Mouse (Mus musculus): ENCODE measurements around the gene Agfg2. TPM values are rescaled to one million over a fixed set of nuclear protein-coding genes. Genes with fewer than 3 reads are reported as not detected.
"Not testable (repeated sequence)": the region's sequence is repeated elsewhere in the genome, so short reads cannot be mapped to it uniquely, and the experiment has no call there.

Agfg2 gene
- 16.8 and 19.0 TPM in 2 replicates for polyA plus RNA-seq (2015; fragmentation: Nextera tagmentation; extraction: Ambion mirVana)

DNA sequence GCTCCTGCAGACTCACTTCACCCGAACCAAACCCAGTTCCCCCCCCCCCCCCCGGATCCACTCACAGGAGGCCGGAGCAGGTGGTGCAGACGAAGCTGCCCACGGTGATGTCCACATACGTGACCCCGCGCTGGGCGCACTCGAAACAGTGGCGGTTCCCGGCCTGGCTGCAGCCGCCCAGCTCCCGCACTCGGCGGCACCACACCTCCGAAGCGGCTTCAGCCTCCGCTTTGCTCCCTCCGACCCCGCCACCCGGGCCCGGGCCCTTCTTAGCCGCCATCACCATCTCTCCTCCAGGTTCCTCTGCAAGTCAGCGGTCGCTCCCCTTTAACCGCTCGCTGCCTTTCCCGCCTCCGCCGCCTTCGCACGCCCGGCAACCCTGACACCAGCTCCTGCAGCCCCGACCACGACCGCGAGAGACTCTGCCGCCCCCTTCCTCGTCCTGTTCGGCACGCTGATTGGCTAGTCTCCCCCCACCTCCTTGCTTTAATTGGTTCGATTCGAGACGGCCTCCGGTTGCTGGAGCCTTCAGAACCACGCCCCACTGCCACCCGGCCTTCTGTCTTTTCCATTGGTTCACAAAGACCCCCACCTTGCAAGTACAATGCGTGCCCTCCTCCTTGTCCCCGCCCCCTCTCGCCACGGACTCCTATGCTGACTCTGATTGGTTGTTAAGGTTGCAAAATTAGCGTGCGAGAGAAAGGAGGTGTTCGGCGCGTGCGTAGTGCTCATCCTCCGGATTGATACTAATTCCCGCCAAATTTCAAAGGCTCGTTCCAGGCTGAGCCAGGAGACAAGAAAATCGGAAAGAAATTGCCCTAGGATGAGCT lies at the start of gene Agfg2:
Gene Agfg2, minus strand, starts transcription at position 433 of the 830 bp plus-strand sequence.
- WGBS, result under 1% methylated on average over 45 of the region's 62 CpGs
- Histone ChIP-seq H3K27ac (ENCODE audit: low read depth, low read length) (peak within 1 kb of the TSS; percentile 55), H3K9ac (ENCODE audit: low read depth, low read length) (peak within 1 kb of the TSS; percentile 55), H3K9me3 (ENCODE audit: control insufficient read depth) (no peaks in the 10 kb centered on the region), H3K36me3 (ENCODE audit: control insufficient read depth, insufficient read depth) (no peaks in the 10 kb centered on the region), H3K4me2 (replicated peaks; ENCODE audit: low read depth) (peak within 1 kb of the TSS; percentile 93), H3K4me1 (replicated peaks; ENCODE audit: control insufficient read depth, insufficient read depth, low read length) (0 out of 2 replicates have a peak, but pooled peaks cover 2% of the 10 kb centered on the region), H3K27me3 (replicated peaks; ENCODE audit: control insufficient read depth, insufficient read depth, low read length) (no peaks in the 10 kb centered on the region), H3K4me3 (ENCODE audit: low read depth, low read length) (peak within 1 kb of the TSS; percentile 69)
- peak; percentile 46 for TF ChIP-seq CTCF (IDR thresholded peaks at IDR 0.05; ENCODE audit: low read depth)
- ATAC-seq, result peak; percentile 96

DNA sequence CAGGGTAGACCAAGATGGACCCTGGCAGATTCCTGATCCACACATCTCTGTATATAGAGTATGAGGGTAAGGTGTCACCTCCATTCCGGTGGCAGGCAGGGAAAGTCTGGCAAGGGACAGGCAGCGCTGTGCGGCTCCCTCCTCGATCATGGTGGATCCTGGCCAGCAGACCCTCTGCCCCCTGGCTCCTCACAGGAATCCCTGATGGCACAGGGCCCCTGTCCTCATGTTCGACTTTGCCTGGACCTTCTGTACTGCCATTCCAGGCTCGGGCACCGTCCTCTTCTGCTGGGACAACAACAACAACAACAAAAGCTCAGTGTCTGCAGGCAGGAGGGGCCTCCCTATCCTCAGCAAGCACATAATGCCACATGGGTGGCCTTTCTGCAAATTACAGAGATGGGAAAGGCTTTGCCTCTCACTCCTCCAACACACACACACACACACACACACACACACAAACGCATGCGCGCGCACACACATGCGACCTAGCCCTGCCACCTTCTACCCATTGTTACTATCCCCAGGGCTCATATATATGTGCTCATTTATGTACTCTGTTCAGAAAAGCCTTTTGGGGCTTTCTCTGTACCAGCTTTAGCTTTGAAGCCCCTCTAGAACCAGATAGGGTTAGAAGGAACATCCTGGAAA lies 49.2 kb upstream of the Agfg2 start:
- no peak for ATAC-seq
- Histone ChIP-seq H3K4me3 (ENCODE audit: low read depth, low read length) (no peak overlapping the region), H3K36me3 (ENCODE audit: control insufficient read depth, insufficient read depth) (peaks cover 20% of the 10 kb centered on the region; the same call in 1 of the 2 replicates), H3K27ac (ENCODE audit: low read depth, low read length) (no peak overlapping the region), H3K4me2 (replicated peaks; ENCODE audit: low read depth) (no peak overlapping the region), H3K4me1 (replicated peaks; ENCODE audit: control insufficient read depth, insufficient read depth, low read length) (no peaks in the 10 kb centered on the region), H3K27me3 (replicated peaks; ENCODE audit: control insufficient read depth, insufficient read depth, low read length) (no peaks in the 10 kb centered on the region), H3K9me3 (ENCODE audit: control insufficient read depth) (no peaks in the 10 kb centered on the region), H3K9ac (ENCODE audit: low read depth, low read length) (no peak overlapping the region)
- WGBS, result 83% methylated on average over 12 of the region's 12 CpGs
- no peak for TF ChIP-seq CTCF (IDR thresholded peaks at IDR 0.05; ENCODE audit: low read depth)

DNA sequence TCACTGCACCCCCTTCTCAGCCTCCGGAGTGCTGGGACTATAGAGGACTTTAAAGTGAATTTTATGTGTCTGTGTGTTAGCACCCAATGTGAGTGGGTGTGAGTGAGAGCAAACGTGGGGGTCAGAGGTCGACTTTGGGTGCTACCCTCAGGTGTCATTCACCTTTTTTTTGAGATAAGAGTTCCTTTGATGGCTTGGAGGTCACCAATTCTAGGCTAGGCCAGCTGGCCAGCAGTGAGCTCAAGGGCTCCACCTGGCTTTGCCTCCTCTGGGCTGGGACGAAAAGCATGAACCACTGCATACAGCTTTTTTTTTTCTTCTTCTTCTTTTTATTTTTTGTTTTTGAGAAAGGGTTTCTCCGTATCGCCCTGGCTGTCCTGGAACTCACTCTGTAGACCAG lies 42.2 kb upstream of the Agfg2 start:
- WGBS, result 54% methylated on average over 6 of the region's 6 CpGs
- peak; percentile 47 for TF ChIP-seq CTCF (IDR thresholded peaks at IDR 0.05; ENCODE audit: low read depth)
- no peaks in the 10 kb centered on the region for H3K27me3 ChIP-seq (replicated peaks; ENCODE audit: control insufficient read depth, insufficient read depth, low read length)
- H3K9me3 ChIP-seq (ENCODE audit: control insufficient read depth), result no peaks in the 10 kb centered on the region
- H3K27ac ChIP-seq (ENCODE audit: low read depth, low read length), result no peak overlapping the region
- H3K4me2 ChIP-seq (replicated peaks; ENCODE audit: low read depth), result no peak overlapping the region
- H3K9ac ChIP-seq (ENCODE audit: low read depth, low read length), result no peak overlapping the region
- H3K36me3 ChIP-seq (ENCODE audit: control insufficient read depth, insufficient read depth), result no peaks in the 10 kb centered on the region
- no peak for ATAC-seq
- H3K4me3 ChIP-seq (ENCODE audit: low read depth, low read length), result no peak overlapping the region
- H3K4me1 ChIP-seq (replicated peaks; ENCODE audit: control insufficient read depth, insufficient read depth, low read length), result no peaks in the 10 kb centered on the region

DNA sequence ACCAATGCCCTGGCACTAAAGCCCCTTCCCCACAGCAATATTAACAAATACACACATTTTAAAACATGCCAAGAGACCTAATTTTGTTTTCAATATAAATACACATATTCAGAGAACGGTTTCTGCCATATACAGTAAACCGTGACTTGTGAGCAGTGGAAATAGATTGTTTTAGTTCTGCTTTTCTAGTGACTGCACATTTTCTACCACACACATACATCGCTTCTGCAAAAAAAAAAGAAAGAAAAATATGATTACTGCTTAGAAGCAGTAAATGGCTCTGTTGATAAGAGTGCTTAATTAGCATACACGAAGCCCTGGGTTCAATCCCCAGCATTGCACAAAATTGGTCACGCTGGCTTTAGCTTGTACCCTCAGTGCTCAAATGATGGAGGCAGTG lies 39.3 kb upstream of the Agfg2 start:
- H3K9ac ChIP-seq (ENCODE audit: low read depth, low read length), result no peak overlapping the region
- H3K36me3 ChIP-seq (ENCODE audit: control insufficient read depth, insufficient read depth), result no peaks in the 10 kb centered on the region
- 81% methylated on average over 5 of the region's 5 CpGs for WGBS
- no peaks in the 10 kb centered on the region for H3K9me3 ChIP-seq (ENCODE audit: control insufficient read depth)
- H3K27ac ChIP-seq (ENCODE audit: low read depth, low read length), result no peak overlapping the region
- H3K27me3 ChIP-seq (replicated peaks; ENCODE audit: control insufficient read depth, insufficient read depth, low read length), result no peaks in the 10 kb centered on the region
- H3K4me2 ChIP-seq (replicated peaks; ENCODE audit: low read depth), result no peak overlapping the region
- H3K4me3 ChIP-seq (ENCODE audit: low read depth, low read length), result no peak overlapping the region
- H3K4me1 ChIP-seq (replicated peaks; ENCODE audit: control insufficient read depth, insufficient read depth, low read length), result no peaks in the 10 kb centered on the region
- ATAC-seq, result no peak
- no peak for TF ChIP-seq CTCF (IDR thresholded peaks at IDR 0.05; ENCODE audit: low read depth)

GRCm38 (mm10) chr5:137720558-137721164 lies 36.1 kb upstream of the Agfg2 start:
- H3K9ac ChIP-seq (ENCODE audit: low read depth, low read length); H3K9me3 ChIP-seq (ENCODE audit: control insufficient read depth); H3K4me1 ChIP-seq (replicated peaks; ENCODE audit: control insufficient read depth, insufficient read depth, low read length); H3K27me3 ChIP-seq (replicated peaks; ENCODE audit: control insufficient read depth, insufficient read depth, low read length); H3K36me3 ChIP-seq (ENCODE audit: control insufficient read depth, insufficient read depth); H3K4me3 ChIP-seq (ENCODE audit: low read depth, low read length); H3K27ac ChIP-seq (ENCODE audit: low read depth, low read length): not testable (repeated sequence)
- ATAC-seq, result peak; percentile 76
- WGBS, result 8% methylated on average over 9 of the region's 16 CpGs
- peak overlapping the region; percentile 61 for H3K4me2 ChIP-seq (replicated peaks; ENCODE audit: low read depth)

DNA sequence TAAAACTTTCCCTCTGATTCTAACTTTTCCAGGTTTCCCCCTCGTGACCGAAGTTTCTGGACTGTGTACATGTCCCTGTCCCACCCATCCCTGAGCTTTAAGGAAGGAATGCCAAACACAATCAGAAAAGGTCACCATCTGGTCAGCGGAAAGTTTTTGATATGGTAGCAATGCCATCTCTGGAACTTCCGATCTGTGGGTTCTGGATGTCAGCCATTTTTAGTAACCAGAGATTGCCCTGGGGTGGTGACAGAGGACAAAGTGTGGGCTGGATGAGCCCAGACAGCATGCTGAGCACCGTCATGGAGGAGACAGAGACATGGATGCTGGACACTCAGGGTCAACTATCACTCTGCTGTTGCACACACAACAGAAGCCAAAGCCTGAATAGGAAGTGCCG lies 34.6 kb upstream of the Agfg2 start:
- no peak for ATAC-seq
- H3K27me3 ChIP-seq (replicated peaks; ENCODE audit: control insufficient read depth, insufficient read depth, low read length), result no peaks in the 10 kb centered on the region
- no peak overlapping the region for H3K27ac ChIP-seq (ENCODE audit: low read depth, low read length)
- H3K4me3 ChIP-seq (ENCODE audit: low read depth, low read length), result no peak overlapping the region
- no peak overlapping the region for H3K9ac ChIP-seq (ENCODE audit: low read depth, low read length)
- H3K9me3 ChIP-seq (ENCODE audit: control insufficient read depth), result no peaks in the 10 kb centered on the region
- WGBS, result 75% methylated on average over 6 of the region's 6 CpGs
- no peak for TF ChIP-seq CTCF (IDR thresholded peaks at IDR 0.05; ENCODE audit: low read depth)
- H3K36me3 ChIP-seq (ENCODE audit: control insufficient read depth, insufficient read depth), result no peaks in the 10 kb centered on the region
- no peaks in the 10 kb centered on the region for H3K4me1 ChIP-seq (replicated peaks; ENCODE audit: control insufficient read depth, insufficient read depth, low read length)
- no peak overlapping the region for H3K4me2 ChIP-seq (replicated peaks; ENCODE audit: low read depth)

All from intestine, postnatal 0 days (tissue).